Mouse (Mus musculus) thymus, postnatal 36 days (tissue): ENCODE data around the gene Myocos.

Source experiments
- DNase-seq, 2 experiments: peaks; one replicate each; pipeline ENCODE4 v3.0.0; 2022; ENCODE audit warnings: mixed read lengths in 2 of 2

Myocos gene

GRCm38 (mm10) chr1:162611191-162611590 is 46.8 kb downstream of the Myocos start:
- DNase-seq = no peak

GRCm38 (mm10) chr1:162609633-162610250 is 48.3 kb downstream of the Myocos start:
- DNase-seq = no peak

GRCm38 (mm10) chr1:162608127-162608526 is 49.9 kb downstream of the Myocos start:
- DNase-seq = no peak

- no peak for DNase-seq
These were observed 56.7 kb downstream of the Myocos start for GRCm38 (mm10) chr1:162601288-162601687.

GRCm38 (mm10) chr1:162599617-162600016 is 58.4 kb downstream of the Myocos start:
- no peak for DNase-seq

GRCm38 (mm10) chr1:162597379-162598102 is 60.5 kb downstream of the Myocos start:
- no peak for DNase-seq
